Mouse (Mus musculus) midbrain, embryonic 16.5 days (tissue): ENCODE data around the gene Slc30a6. TPM values are rescaled to one million over a fixed set of nuclear protein-coding genes. Genes with fewer than 3 reads are reported as not detected.

Experiments
- ATAC-seq: fragments of 200-750 bp; cut with Nextera tagmentation; 2 replicates; pipeline ENCODE4 v1.8.0; 2017; ENCODE audit warnings: moderate TSS enrichment
- H3K27ac ChIP-seq: fragments of 300-500 bp; sonication (generic); 2 replicates; pipeline ENCODE4 v1.5.1; 2014; ENCODE audit warnings: mild to moderate bottlenecking, low read length, mixed read lengths
- H3K27me3 ChIP-seq: fragments of 300-500 bp; sonication (generic); 2 replicates; pipeline ENCODE4 v1.6.1; 2014; ENCODE audit warnings: low read depth, low read length, mixed read lengths; ENCODE audit not compliant: control insufficient read depth, insufficient read depth
- H3K36me3 ChIP-seq: fragments of 300-500 bp; sonication (generic); 2 replicates; pipeline ENCODE4 v1.6.1; 2014; ENCODE audit warnings: mild to moderate bottlenecking, low read length, moderate library complexity, mixed read lengths; ENCODE audit not compliant: control insufficient read depth, insufficient read depth
- H3K4me1 ChIP-seq: fragments of 300-500 bp; sonication (generic); 2 replicates; pipeline ENCODE4 v1.6.1; 2014; ENCODE audit warnings: mild to moderate bottlenecking, low read length, mixed read lengths; ENCODE audit not compliant: control insufficient read depth, insufficient read depth
- H3K4me2 ChIP-seq: fragments of 300-500 bp; sonication (generic); 2 replicates; pipeline ENCODE4 v1.6.1; 2014; ENCODE audit warnings: mild to moderate bottlenecking, low read length, mixed read lengths
- H3K4me3 ChIP-seq: fragments of 300-500 bp; sonication (generic); 2 replicates; pipeline ENCODE4 v1.5.1; 2014; ENCODE audit warnings: low read depth, mild to moderate bottlenecking, low read length, moderate library complexity, mixed read lengths
- H3K9ac ChIP-seq: fragments of 300-500 bp; sonication (generic); 2 replicates; pipeline ENCODE4 v1.6.1; 2014; ENCODE audit warnings: low read depth, low read length, mixed read lengths
- H3K9me3 ChIP-seq: fragments of 300-500 bp; sonication (generic); replicated peaks from 2 replicates; pipeline ENCODE4 v1.6.1; 2014; ENCODE audit warnings: mild to moderate bottlenecking, low read length, mixed read lengths; ENCODE audit not compliant: control insufficient read depth, poor library complexity, severe bottlenecking
- whole genome bisulfite sequencing: fragments of 180-500 bp; shearing (Covaris S2); extraction: QIAGEN DNeasy Blood & Tissue Kit; methylation state at CpG from one replicate; pipeline ENCODE4 v1.1.7; 2014; 5-methylcytosine and 5-hydroxymethylcytosine counted together
- polyA plus RNA-seq: library from polyadenylated mRNA; unstranded; fragments of >200 nt; fragmentation: Nextera tagmentation; extraction: Ambion mirVana; gene quantifications from 2 replicates; pipeline ENCODE4 v1.2.1, GENCODE M21; 2015

Slc30a6 gene
- polyA plus RNA-seq, 1 experiment from 2014 or later: 30.9 TPM

- Histone ChIP-seq H3K4me1 (no peaks in the 10 kb centered on the region), H3K27ac (no peak overlapping the region), H3K36me3 (peaks cover 4% of the 10 kb centered on the region; the same call in 1 of the 2 replicates), H3K27me3 (no peaks in the 10 kb centered on the region), H3K9ac (no peak overlapping the region), H3K4me3 (no peak overlapping the region), H3K9me3 (no peaks in the 10 kb centered on the region), H3K4me2 (no peak overlapping the region)
- ATAC-seq: no peak
- WGBS: 92% methylated on average over 8 of the region's 8 CpGs
These were observed 34.7 kb downstream of the Slc30a6 start for GRCm38 (mm10) chr17:74430074-74430473.

DNA sequence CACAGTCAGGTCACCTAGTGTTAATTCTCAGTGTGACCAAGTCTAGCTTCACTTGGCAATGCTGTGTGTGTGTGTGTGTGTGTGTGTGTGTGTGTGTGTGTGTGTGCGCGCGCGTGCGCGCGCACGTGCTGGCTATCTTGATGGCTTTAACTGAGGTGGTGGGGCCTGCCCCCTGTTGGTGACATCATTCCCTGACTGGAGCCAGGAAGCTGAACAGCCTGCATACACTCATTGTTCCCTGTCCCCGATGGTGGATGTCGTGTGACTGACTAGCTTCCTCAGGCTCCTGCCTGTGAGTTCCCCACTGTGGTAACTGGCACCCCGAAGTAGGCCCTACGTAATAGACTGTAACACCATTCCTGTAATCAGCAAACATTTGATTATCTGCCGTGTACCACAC, 36.1 kb downstream of the Slc30a6 start:
- no peak overlapping the region for H3K4me2 ChIP-seq
- H3K36me3 ChIP-seq: peaks cover 4% of the 10 kb centered on the region; the same call in 1 of the 2 replicates
- H3K9ac ChIP-seq: no peak overlapping the region
- H3K4me3 ChIP-seq: no peak overlapping the region
- H3K27ac ChIP-seq: no peak overlapping the region
- no peak for ATAC-seq
- WGBS: 74% methylated on average over 13 of the region's 13 CpGs
- no peaks in the 10 kb centered on the region for H3K9me3 ChIP-seq
- no peaks in the 10 kb centered on the region for H3K4me1 ChIP-seq
- H3K27me3 ChIP-seq: no peaks in the 10 kb centered on the region

DNA sequence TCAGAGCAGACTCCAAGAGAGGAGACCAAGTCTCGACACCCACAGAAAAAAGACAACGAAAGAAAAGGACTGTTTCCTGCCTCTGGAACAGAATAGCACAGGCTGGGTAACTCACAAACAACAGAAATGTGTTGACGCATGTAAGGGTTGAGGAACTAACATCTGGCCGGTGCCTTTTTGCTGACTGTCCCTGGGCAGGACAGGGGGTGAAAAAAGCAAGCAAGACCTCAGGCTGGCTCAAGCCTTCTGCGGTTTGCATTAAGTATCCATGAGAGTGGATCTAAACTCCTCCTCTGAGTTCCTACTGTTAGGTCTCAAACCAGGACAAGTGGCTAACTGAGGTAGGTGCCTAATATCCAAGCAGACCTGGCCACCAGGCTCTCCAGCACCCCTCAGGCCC, 37.2 kb downstream of the Slc30a6 start:
- H3K4me3 ChIP-seq: no peak overlapping the region
- 89% methylated on average over 5 of the region's 5 CpGs for WGBS
- no peaks in the 10 kb centered on the region for H3K27me3 ChIP-seq
- H3K9me3 ChIP-seq: no peaks in the 10 kb centered on the region
- no peaks in the 10 kb centered on the region for H3K36me3 ChIP-seq
- no peak for ATAC-seq
- no peak overlapping the region for H3K4me2 ChIP-seq
- no peak overlapping the region for H3K27ac ChIP-seq
- no peak overlapping the region for H3K9ac ChIP-seq
- no peaks in the 10 kb centered on the region for H3K4me1 ChIP-seq

DNA sequence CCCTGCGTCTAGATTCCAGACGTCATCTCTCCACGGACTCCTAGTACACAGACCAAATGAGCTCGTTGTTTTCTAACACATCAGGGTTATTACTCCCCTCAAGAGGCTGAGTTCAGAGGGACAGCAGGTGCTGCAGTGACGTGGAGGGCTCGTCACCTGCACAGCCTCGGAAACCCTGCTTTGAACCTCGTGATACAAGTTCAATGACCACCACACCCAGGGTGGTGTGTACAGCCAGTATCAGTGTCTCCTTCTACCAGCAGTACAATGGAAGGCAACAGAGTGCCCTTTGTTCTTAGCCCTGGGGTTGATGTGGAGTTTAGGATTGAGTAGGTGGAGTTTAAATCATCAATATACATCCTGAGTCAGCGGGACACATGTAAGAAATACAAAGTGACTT, 42.4 kb downstream of the Slc30a6 start:
- H3K4me2 ChIP-seq: no peak overlapping the region
- no peaks in the 10 kb centered on the region for H3K27me3 ChIP-seq
- H3K4me3 ChIP-seq: no peak overlapping the region
- no peak for ATAC-seq
- 89% methylated on average over 9 of the region's 9 CpGs for WGBS
- H3K4me1 ChIP-seq: no peaks in the 10 kb centered on the region
- H3K36me3 ChIP-seq: no peaks in the 10 kb centered on the region
- no peak overlapping the region for H3K9ac ChIP-seq
- H3K9me3 ChIP-seq: no peaks in the 10 kb centered on the region
- no peak overlapping the region for H3K27ac ChIP-seq

DNA sequence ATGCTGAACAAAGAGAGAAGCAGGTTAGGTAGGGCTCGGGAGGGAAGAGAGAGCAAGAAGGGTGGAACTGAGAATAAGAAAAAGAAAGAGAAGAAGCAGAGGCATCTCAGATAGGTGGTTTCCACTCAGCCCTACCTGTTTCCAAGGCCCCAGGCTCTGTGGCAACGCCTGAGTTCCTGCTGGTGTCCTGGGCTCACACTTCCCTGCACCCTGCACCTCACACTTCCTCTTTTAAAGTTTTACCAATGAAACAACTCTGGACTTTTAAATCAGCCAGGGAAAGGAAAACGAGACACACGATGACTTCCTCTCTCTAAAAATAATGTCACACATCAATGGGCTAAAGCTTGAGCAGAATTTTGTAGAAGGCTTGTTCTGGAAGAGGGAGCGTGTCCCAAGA, 45.1 kb downstream of the Slc30a6 start:
- Histone ChIP-seq H3K4me2 (no peak overlapping the region), H3K27me3 (no peaks in the 10 kb centered on the region), H3K4me1 (no peaks in the 10 kb centered on the region), H3K36me3 (no peaks in the 10 kb centered on the region), H3K4me3 (no peak overlapping the region), H3K9ac (no peak overlapping the region), H3K27ac (no peak overlapping the region), H3K9me3 (no peaks in the 10 kb centered on the region)
- WGBS: 79% methylated on average over 5 of the region's 5 CpGs
- ATAC-seq: no peak

DNA sequence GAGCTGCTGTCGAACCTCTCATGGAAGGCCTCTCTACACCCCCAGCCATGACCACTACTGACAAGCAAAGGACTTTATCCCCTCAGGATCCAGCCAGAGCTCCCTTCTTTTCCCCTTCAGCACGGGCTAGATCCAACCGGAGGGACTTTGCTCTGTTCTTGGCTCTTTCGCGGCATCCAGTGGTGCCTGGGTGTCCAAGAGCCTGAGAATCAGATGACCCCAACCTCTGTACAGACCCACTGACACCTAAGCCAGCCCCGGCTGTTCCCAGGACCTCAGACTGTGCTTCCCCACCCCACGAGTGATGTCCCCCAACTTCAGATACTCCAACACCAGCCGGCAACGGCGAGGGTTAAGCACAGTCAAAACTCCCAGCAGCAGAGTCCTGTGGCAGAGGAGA, 54.4 kb downstream of the Slc30a6 start:
- Histone ChIP-seq H3K4me3 (no peak overlapping the region), H3K9me3 (no peaks in the 10 kb centered on the region), H3K9ac (no peak overlapping the region), H3K4me2 (no peak overlapping the region), H3K36me3 (no peaks in the 10 kb centered on the region), H3K4me1 (no peaks in the 10 kb centered on the region), H3K27ac (no peak overlapping the region), H3K27me3 (no peaks in the 10 kb centered on the region)
- no peak for ATAC-seq
- WGBS: 84% methylated on average over 10 of the region's 10 CpGs

- no peaks in the 10 kb centered on the region for H3K27me3 ChIP-seq
- H3K4me2 ChIP-seq: no peak overlapping the region
- WGBS: 76% methylated on average over 3 of the region's 3 CpGs
- H3K36me3 ChIP-seq: no peaks in the 10 kb centered on the region
- no peak overlapping the region for H3K27ac ChIP-seq
- no peak overlapping the region for H3K9ac ChIP-seq
- H3K4me1 ChIP-seq: no peaks in the 10 kb centered on the region
- no peak overlapping the region for H3K4me3 ChIP-seq
- no peak for ATAC-seq
- no peaks in the 10 kb centered on the region for H3K9me3 ChIP-seq
These were observed 58.5 kb downstream of the Slc30a6 start for GRCm38 (mm10) chr17:74453928-74454327.

- Histone ChIP-seq H3K4me3 (no peak overlapping the region), H3K27me3 (no peaks in the 10 kb centered on the region)
- no peak for ATAC-seq
These were observed 59.3 kb downstream of the Slc30a6 start for GRCm38 (mm10) chr17:74454660-74455059.

GRCm38 (mm10) chr17:74455426-74455825, 60.0 kb downstream of the Slc30a6 start:
- no peak for ATAC-seq
- 95% methylated on average over 4 of the region's 4 CpGs for WGBS
- no peaks in the 10 kb centered on the region for H3K4me1 ChIP-seq

More at GRCm38 (mm10) chr17:74454660-74455059, 59.3 kb downstream of the Slc30a6 start:
- Histone ChIP-seq H3K9me3 (no peaks in the 10 kb centered on the region), H3K36me3 (no peaks in the 10 kb centered on the region), H3K9ac (no peak overlapping the region), H3K4me1 (no peaks in the 10 kb centered on the region), H3K27ac (no peak overlapping the region), H3K4me2 (no peak overlapping the region)
- WGBS: 90% methylated on average over 1 of the region's 1 CpGs

DNA sequence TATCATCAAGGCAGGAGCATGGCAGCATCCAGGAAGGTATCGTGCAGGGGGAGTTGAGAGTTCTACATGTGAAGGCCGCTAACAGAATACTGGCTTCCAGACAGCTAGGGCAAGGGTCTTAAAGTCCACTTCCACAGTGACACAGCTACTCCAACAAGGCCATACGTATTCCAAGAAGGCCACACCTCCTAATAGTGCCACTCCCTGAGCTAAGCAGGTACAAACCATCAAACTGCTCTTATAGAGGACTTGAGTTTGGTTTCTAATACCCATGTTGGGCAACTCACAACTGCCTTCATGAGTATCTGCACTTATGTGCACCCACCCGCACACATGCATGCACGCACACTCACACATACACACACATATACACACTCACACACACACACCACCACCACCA, 61.4 kb downstream of the Slc30a6 start:
- H3K4me1 ChIP-seq: no peaks in the 10 kb centered on the region
- H3K4me3 ChIP-seq: no peak overlapping the region
- no peak overlapping the region for H3K9ac ChIP-seq
- H3K27ac ChIP-seq: no peak overlapping the region
- H3K9me3 ChIP-seq: no peaks in the 10 kb centered on the region
- WGBS: 89% methylated on average over 5 of the region's 5 CpGs
- no peak overlapping the region for H3K4me2 ChIP-seq
- no peaks in the 10 kb centered on the region for H3K27me3 ChIP-seq
- no peaks in the 10 kb centered on the region for H3K36me3 ChIP-seq
- no peak for ATAC-seq

More at GRCm38 (mm10) chr17:74455426-74455825, 60.0 kb downstream of the Slc30a6 start:
- Histone ChIP-seq H3K27me3 (no peaks in the 10 kb centered on the region), H3K4me3 (no peak overlapping the region), H3K9ac (no peak overlapping the region), H3K4me2 (no peak overlapping the region), H3K9me3 (no peaks in the 10 kb centered on the region), H3K36me3 (no peaks in the 10 kb centered on the region), H3K27ac (no peak overlapping the region)
